Mouse (Mus musculus): ENCODE measurements around the gene Atxn2.

- no peak for TF ChIP-seq MAFK (IDR thresholded peaks at IDR 0.05; ENCODE audit: insufficient read depth, low read depth, low read length)
- no peak for TF ChIP-seq ZNF384 (IDR thresholded peaks at IDR 0.05; ENCODE audit: low read depth, low read length)
- no peak for TF ChIP-seq HCFC1 (IDR thresholded peaks at IDR 0.05; ENCODE audit: borderline replicate concordance, insufficient read depth, low read length)
- no peak for TF ChIP-seq CHD2 (IDR thresholded peaks at IDR 0.05; ENCODE audit: low read depth, low read length)
- no peak for TF ChIP-seq ZC3H11A (IDR thresholded peaks at IDR 0.05; ENCODE audit: borderline replicate concordance, low read depth, low read length)
These were observed 60.5 kb downstream of the Atxn2 start for GRCm38 (mm10) chr5:121771611-121772010.
